Mouse (Mus musculus): ENCODE measurements around the gene Irak2.

- TF ChIP-seq CTCF (IDR thresholded peaks at IDR 0.05; ENCODE audit: low read depth) (no peak), EP300 (IDR thresholded peaks at IDR 0.05; ENCODE audit: low read depth) (no peak)
Measured at GRCm38 (mm10) chr6:113643967-113644366, 5.7 kb downstream of the Irak2 start.
